Mouse (Mus musculus) lung, postnatal 25 days (tissue): ENCODE data around the gene Lyz1.
"Not testable (repeated sequence)": the region's sequence is repeated elsewhere in the genome, so short reads cannot be mapped to it uniquely, and the experiment has no call there.

Experiments
- DNase-seq: peaks from one replicate; pipeline ENCODE4 v3.0.0; 2022; ENCODE audit warnings: low spot score

The Lyz1 gene

GRCm38 (mm10) chr10:117292671-117293070, at the start of gene Lyz1:
TSS of gene Lyz1 (minus strand) at chr10:117292868.
- DNase-seq = no peak

- no peak for DNase-seq
These were observed 49.7 kb upstream of the Lyz1 start for GRCm38 (mm10) chr10:117342406-117342805.

GRCm38 (mm10) chr10:117341029-117341428, 48.4 kb upstream of the Lyz1 start:
- no peak for DNase-seq

- DNase-seq = no peak
These were observed 46.6 kb upstream of the Lyz1 start for GRCm38 (mm10) chr10:117339241-117339640.

- DNase-seq = no peak
These were observed 45.3 kb upstream of the Lyz1 start for GRCm38 (mm10) chr10:117337946-117338345.

- DNase-seq = no peak
These were observed 43.0 kb upstream of the Lyz1 start for GRCm38 (mm10) chr10:117335649-117336048.

GRCm38 (mm10) chr10:117330521-117330920, 37.9 kb upstream of the Lyz1 start:
- peak; percentile 69 for DNase-seq

- DNase-seq = no peak
These were observed 31.1 kb upstream of the Lyz1 start for GRCm38 (mm10) chr10:117323782-117324181.

- DNase-seq = no peak
These were observed 30.0 kb upstream of the Lyz1 start for GRCm38 (mm10) chr10:117322630-117323029.

GRCm38 (mm10) chr10:117320571-117320981, 27.9 kb upstream of the Lyz1 start:
- DNase-seq = peak; percentile 84

GRCm38 (mm10) chr10:117316391-117316790, 23.7 kb upstream of the Lyz1 start:
- no peak for DNase-seq

- no peak for DNase-seq
These were observed 20.5 kb upstream of the Lyz1 start for GRCm38 (mm10) chr10:117313133-117313532.

- DNase-seq = no peak
These were observed 19.5 kb upstream of the Lyz1 start for GRCm38 (mm10) chr10:117312168-117312567.

- DNase-seq = no peak
These were observed 11.7 kb upstream of the Lyz1 start for GRCm38 (mm10) chr10:117304371-117304770.

- DNase-seq = peak; percentile 62
These were observed 9.0 kb upstream of the Lyz1 start for GRCm38 (mm10) chr10:117301688-117302087.

- DNase-seq = no peak
These were observed 7.3 kb upstream of the Lyz1 start for GRCm38 (mm10) chr10:117299901-117300520.

- no peak for DNase-seq
These were observed 6.4 kb upstream of the Lyz1 start for GRCm38 (mm10) chr10:117299106-117299505.

- no peak for DNase-seq
These were observed 5.7 kb upstream of the Lyz1 start for GRCm38 (mm10) chr10:117298336-117298735.

GRCm38 (mm10) chr10:117290936-117291335, 1.7 kb downstream of the Lyz1 start:
- DNase-seq = not testable (repeated sequence)

GRCm38 (mm10) chr10:117290046-117290870, 2.4 kb downstream of the Lyz1 start:
- DNase-seq = no peak

- DNase-seq = not testable (repeated sequence)
These were observed 3.6 kb downstream of the Lyz1 start for GRCm38 (mm10) chr10:117289034-117289505.

- no peak for DNase-seq
These were observed 4.3 kb downstream of the Lyz1 start for GRCm38 (mm10) chr10:117288197-117289033.
